Mouse (Mus musculus) forebrain, embryonic 12.5 days (tissue): ENCODE data around the gene Zfp385c. TPM values are rescaled to one million over a fixed set of nuclear protein-coding genes. Genes with fewer than 3 reads are reported as not detected.
"Not testable (repeated sequence)": the region's sequence is repeated elsewhere in the genome, so short reads cannot be mapped to it uniquely, and the experiment has no call there.

ENCODE experiments used
- ATAC-seq: fragments of 200-750 bp; cut with Nextera tagmentation; 2 replicates; pipeline ENCODE4 v1.8.0; 2017; ENCODE audit warnings: moderate TSS enrichment; ENCODE audit not compliant: low FRiP score
- H3K27ac ChIP-seq: fragments of 300-500 bp; sonication (generic); 2 replicates; pipeline ENCODE4 v1.5.1; 2016; ENCODE audit warnings: mild to moderate bottlenecking
- H3K27me3 ChIP-seq: fragments of 300-500 bp; sonication (generic); 2 replicates; pipeline ENCODE4 v1.6.1; 2016; ENCODE audit warnings: mild to moderate bottlenecking
- H3K36me3 ChIP-seq: fragments of 300-500 bp; sonication (generic); replicated peaks from 2 replicates; pipeline ENCODE4 v1.6.1; 2016; ENCODE audit warnings: mild to moderate bottlenecking
- H3K4me1 ChIP-seq: fragments of 300-500 bp; sonication (generic); 2 replicates; pipeline ENCODE4 v1.6.1; 2016
- H3K4me2 ChIP-seq: fragments of 300-500 bp; sonication (generic); 2 replicates; pipeline ENCODE4 v1.6.1; 2016; ENCODE audit warnings: mild to moderate bottlenecking, moderate library complexity
- H3K4me3 ChIP-seq: fragments of 300-500 bp; sonication (generic); replicated peaks from 2 replicates; pipeline ENCODE4 v1.5.1; 2016; ENCODE audit warnings: mild to moderate bottlenecking
- H3K9ac ChIP-seq: fragments of 300-500 bp; sonication (generic); 2 replicates; pipeline ENCODE4 v1.6.1; 2016; ENCODE audit warnings: mild to moderate bottlenecking
- H3K9me3 ChIP-seq: fragments of 300-500 bp; sonication (generic); 2 replicates; pipeline ENCODE4 v1.6.1; 2016
- WGBS: fragments of 180-500 bp; shearing (Covaris S2); methylation state at CpG from one replicate; pipeline ENCODE4 v1.1.7; 2016; 5-methylcytosine and 5-hydroxymethylcytosine counted together
- polyA plus RNA-seq: library from polyadenylated mRNA; unstranded; fragments of >200 nt; fragmentation: Nextera tagmentation; extraction: Ambion mirVana; gene quantifications from 2 replicates; pipeline ENCODE4 v1.2.1, GENCODE M21; 2016

Zfp385c gene
- polyA plus RNA-seq, 1 experiment from 2014 or later, result 0.61 TPM

GRCm38 (mm10) chr11:100617480-100617879 lies 74.8 kb downstream of the Zfp385c start:
- no peaks in the 10 kb centered on the region for H3K36me3 ChIP-seq
- 90% methylated on average over 4 of the region's 4 CpGs for WGBS
- peak overlapping the region; percentile 78; the same call in 1 of the 2 replicates for H3K4me2 ChIP-seq
- H3K9me3 ChIP-seq, result no peaks in the 10 kb centered on the region
- H3K4me1 ChIP-seq, result peaks cover 21% of the 10 kb centered on the region
- 0 out of 2 replicates have a peak overlapping the region, but pooled peaks have one; percentile 7 for H3K4me3 ChIP-seq
- ATAC-seq, result no peak
- no peak overlapping the region for H3K27ac ChIP-seq
- no peaks in the 10 kb centered on the region for H3K27me3 ChIP-seq
- 0 out of 2 replicates have a peak overlapping the region, but pooled peaks have one; percentile 93 for H3K9ac ChIP-seq

GRCm38 (mm10) chr11:100616836-100617235 lies 75.4 kb downstream of the Zfp385c start:
- H3K4me2 ChIP-seq, H3K9ac ChIP-seq, ATAC-seq, H3K36me3 ChIP-seq, H3K27ac ChIP-seq, H3K27me3 ChIP-seq, H3K4me3 ChIP-seq, H3K9me3 ChIP-seq: not testable (repeated sequence)
- WGBS, result 96% methylated on average over 7 of the region's 7 CpGs
- H3K4me1 ChIP-seq, result peaks cover 21% of the 10 kb centered on the region

GRCm38 (mm10) chr11:100616332-100616731 lies 75.9 kb downstream of the Zfp385c start:
- Histone ChIP-seq H3K4me3 (no peak overlapping the region), H3K4me2 (no peak overlapping the region), H3K9ac (no peak overlapping the region), H3K27ac (no peak overlapping the region), H3K9me3 (no peaks in the 10 kb centered on the region), H3K36me3 (no peaks in the 10 kb centered on the region), H3K4me1 (peaks cover 21% of the 10 kb centered on the region), H3K27me3 (no peaks in the 10 kb centered on the region)
- 88% methylated on average over 5 of the region's 5 CpGs for WGBS
- ATAC-seq, result no peak

GRCm38 (mm10) chr11:100613241-100613640 lies 79.0 kb downstream of the Zfp385c start:
- H3K27ac ChIP-seq, result no peak overlapping the region
- no peak for ATAC-seq
- peaks cover 9% of the 10 kb centered on the region for H3K4me1 ChIP-seq
- H3K4me3 ChIP-seq, result no peak overlapping the region
- H3K9ac ChIP-seq, result no peak overlapping the region
- peaks cover 2% of the 10 kb centered on the region for H3K36me3 ChIP-seq
- H3K4me2 ChIP-seq, result no peak overlapping the region
- no peaks in the 10 kb centered on the region for H3K27me3 ChIP-seq
- 83% methylated on average over 3 of the region's 3 CpGs for WGBS
- H3K9me3 ChIP-seq, result no peaks in the 10 kb centered on the region

GRCm38 (mm10) chr11:100611627-100612026 lies 80.6 kb downstream of the Zfp385c start:
- H3K4me1 ChIP-seq, result no peaks in the 10 kb centered on the region

GRCm38 (mm10) chr11:100609997-100610680 lies 82.1 kb downstream of the Zfp385c start:
- Histone ChIP-seq H3K27me3 (no peaks in the 10 kb centered on the region), H3K36me3 (peaks cover 13% of the 10 kb centered on the region), H3K9ac (no peak overlapping the region), H3K4me2 (no peak overlapping the region), H3K9me3 (no peaks in the 10 kb centered on the region), H3K4me3 (no peak overlapping the region), H3K27ac (no peak overlapping the region), H3K4me1 (peaks cover 6% of the 10 kb centered on the region)
- 86% methylated on average over 9 of the region's 9 CpGs for WGBS
- ATAC-seq, result no peak

More at GRCm38 (mm10) chr11:100611627-100612026, 80.6 kb downstream of the Zfp385c start:
- H3K4me3 ChIP-seq, result no peak overlapping the region
- 93% methylated on average over 6 of the region's 6 CpGs for WGBS
- no peak overlapping the region for H3K27ac ChIP-seq
- H3K27me3 ChIP-seq, result no peaks in the 10 kb centered on the region
- H3K9me3 ChIP-seq, result no peaks in the 10 kb centered on the region
- ATAC-seq, result no peak
- no peak overlapping the region for H3K9ac ChIP-seq
- no peak overlapping the region for H3K4me2 ChIP-seq
- peaks cover 13% of the 10 kb centered on the region for H3K36me3 ChIP-seq

- Histone ChIP-seq H3K9ac (no peak overlapping the region), H3K4me2 (no peak overlapping the region), H3K4me1 (peaks cover 8% of the 10 kb centered on the region), H3K27me3 (no peaks in the 10 kb centered on the region), H3K9me3 (no peaks in the 10 kb centered on the region), H3K36me3 (peaks cover 13% of the 10 kb centered on the region), H3K27ac (no peak overlapping the region), H3K4me3 (no peak overlapping the region)
- WGBS, result 92% methylated on average over 5 of the region's 5 CpGs
- ATAC-seq, result no peak
Observed at GRCm38 (mm10) chr11:100609355-100609996, 82.8 kb downstream of the Zfp385c start.

GRCm38 (mm10) chr11:100608796-100609195 lies 83.5 kb downstream of the Zfp385c start:
- no peak for ATAC-seq

GRCm38 (mm10) chr11:100607121-100607520 lies 85.1 kb downstream of the Zfp385c start:
- Histone ChIP-seq H3K9me3 (no peaks in the 10 kb centered on the region), H3K27ac (no peak overlapping the region), H3K4me1 (peaks cover 8% of the 10 kb centered on the region), H3K4me2 (no peak overlapping the region), H3K9ac (no peak overlapping the region), H3K36me3 (peaks cover 17% of the 10 kb centered on the region), H3K27me3 (no peaks in the 10 kb centered on the region), H3K4me3 (no peak overlapping the region)
- 92% methylated on average over 6 of the region's 6 CpGs for WGBS
- no peak for ATAC-seq

More at GRCm38 (mm10) chr11:100608796-100609195, 83.5 kb downstream of the Zfp385c start:
- Histone ChIP-seq H3K27ac (no peak overlapping the region), H3K9me3 (no peaks in the 10 kb centered on the region), H3K36me3 (peaks cover 13% of the 10 kb centered on the region), H3K9ac (no peak overlapping the region), H3K4me2 (no peak overlapping the region), H3K27me3 (no peaks in the 10 kb centered on the region), H3K4me1 (peaks cover 8% of the 10 kb centered on the region), H3K4me3 (no peak overlapping the region)
- WGBS, result 84% methylated on average over 4 of the region's 4 CpGs

GRCm38 (mm10) chr11:100605451-100605850 lies 86.8 kb downstream of the Zfp385c start:
- no peak overlapping the region for H3K9ac ChIP-seq
- H3K4me3 ChIP-seq, result no peak overlapping the region
- H3K36me3 ChIP-seq, result peaks cover 27% of the 10 kb centered on the region
- ATAC-seq, result no peak
- no peak overlapping the region for H3K4me2 ChIP-seq
- 0 out of 2 replicates have a peak overlapping the region, but pooled peaks have one; percentile 36 for H3K27ac ChIP-seq
- no peaks in the 10 kb centered on the region for H3K9me3 ChIP-seq
- H3K4me1 ChIP-seq, result peaks cover 8% of the 10 kb centered on the region
- no peaks in the 10 kb centered on the region for H3K27me3 ChIP-seq
- WGBS, result 88% methylated on average over 10 of the region's 10 CpGs

GRCm38 (mm10) chr11:100604321-100605005 lies 87.8 kb downstream of the Zfp385c start:
- H3K27ac ChIP-seq, result no peak overlapping the region
- no peak overlapping the region for H3K4me2 ChIP-seq
- H3K9ac ChIP-seq, result no peak overlapping the region
- H3K4me1 ChIP-seq, result peaks cover 8% of the 10 kb centered on the region
- H3K36me3 ChIP-seq, result peaks cover 36% of the 10 kb centered on the region
- H3K4me3 ChIP-seq, result no peak overlapping the region
- no peak for ATAC-seq
- no peaks in the 10 kb centered on the region for H3K27me3 ChIP-seq
- WGBS, result 80% methylated on average over 4 of the region's 4 CpGs
- H3K9me3 ChIP-seq, result no peaks in the 10 kb centered on the region

- H3K4me3 ChIP-seq, result no peak overlapping the region
- peaks cover 43% of the 10 kb centered on the region for H3K36me3 ChIP-seq
Observed at GRCm38 (mm10) chr11:100603813-100604212, 88.4 kb downstream of the Zfp385c start.

More at GRCm38 (mm10) chr11:100603813-100604212, 88.4 kb downstream of the Zfp385c start:
- Histone ChIP-seq H3K9ac (no peak overlapping the region), H3K9me3 (no peaks in the 10 kb centered on the region), H3K27ac (no peak overlapping the region), H3K27me3 (no peaks in the 10 kb centered on the region), H3K4me2 (no peak overlapping the region), H3K4me1 (peaks cover 8% of the 10 kb centered on the region)
- WGBS, result 88% methylated on average over 8 of the region's 8 CpGs
- no peak for ATAC-seq
